Mouse (Mus musculus): ENCODE data around the gene Col5a1. TPM values are rescaled to one million over a fixed set of nuclear protein-coding genes. Genes with fewer than 3 reads are reported as not detected.
A peak's percentile ranks its signal among the peaks of the same experiment; 100 is the strongest.

Col5a1 gene
- polyA plus RNA-seq, 1 experiment from 2014 or later = 259 TPM

GRCm38 (mm10) chr2:27981621-27982535 is 95.7 kb downstream of the Col5a1 start:
- 79% methylated on average over 14 of the region's 14 CpGs for WGBS
- H3K9me3 ChIP-seq = no peaks in the 10 kb centered on the region
- H3K9ac ChIP-seq = no peak overlapping the region
- H3K4me3 ChIP-seq = no peak overlapping the region
- H3K27ac ChIP-seq = no peak overlapping the region
- no peak for ATAC-seq (ENCODE audit: insufficient number of reproducible peaks, low FRiP score, low TSS enrichment, low read depth)
- no peak overlapping the region for H3K4me2 ChIP-seq
- H3K27me3 ChIP-seq = no peaks in the 10 kb centered on the region
- H3K4me1 ChIP-seq = no peaks in the 10 kb centered on the region
- H3K36me3 ChIP-seq = peaks cover 93% of the 10 kb centered on the region

GRCm38 (mm10) chr2:27983093-27983492 is 96.9 kb downstream of the Col5a1 start:
- Histone ChIP-seq H3K9ac (no peak overlapping the region), H3K36me3 (peaks cover 92% of the 10 kb centered on the region)
- ATAC-seq (ENCODE audit: insufficient number of reproducible peaks, low FRiP score, low TSS enrichment, low read depth) = no peak

GRCm38 (mm10) chr2:27983884-27984283 is 97.7 kb downstream of the Col5a1 start:
- Histone ChIP-seq H3K36me3 (peaks cover 99% of the 10 kb centered on the region), H3K4me2 (no peak overlapping the region), H3K9me3 (no peaks in the 10 kb centered on the region), H3K27ac (no peak overlapping the region), H3K4me1 (no peaks in the 10 kb centered on the region), H3K4me3 (no peak overlapping the region), H3K9ac (no peak overlapping the region), H3K27me3 (no peaks in the 10 kb centered on the region)
- ATAC-seq (ENCODE audit: insufficient number of reproducible peaks, low FRiP score, low TSS enrichment, low read depth) = no peak
- WGBS = 58% methylated on average over 3 of the region's 3 CpGs

More at GRCm38 (mm10) chr2:27983093-27983492, 96.9 kb downstream of the Col5a1 start:
- no peak overlapping the region for H3K4me3 ChIP-seq
- H3K4me1 ChIP-seq = no peaks in the 10 kb centered on the region
- H3K27ac ChIP-seq = no peak overlapping the region
- no peaks in the 10 kb centered on the region for H3K27me3 ChIP-seq
- H3K9me3 ChIP-seq = no peaks in the 10 kb centered on the region
- H3K4me2 ChIP-seq = no peak overlapping the region

- Histone ChIP-seq H3K27ac (no peak overlapping the region), H3K36me3 (peaks cover 99% of the 10 kb centered on the region), H3K27me3 (no peaks in the 10 kb centered on the region), H3K4me2 (no peak overlapping the region), H3K4me3 (no peak overlapping the region), H3K9ac (no peak overlapping the region), H3K4me1 (no peaks in the 10 kb centered on the region), H3K9me3 (no peaks in the 10 kb centered on the region)
- ATAC-seq (ENCODE audit: insufficient number of reproducible peaks, low FRiP score, low TSS enrichment, low read depth) = no peak
- WGBS = 90% methylated on average over 4 of the region's 4 CpGs
These were observed 100.5 kb downstream of the Col5a1 start for GRCm38 (mm10) chr2:27986751-27987150.

- H3K4me2 ChIP-seq = no peak overlapping the region
- H3K27ac ChIP-seq = no peak overlapping the region
- WGBS = 84% methylated on average over 13 of the region's 13 CpGs
- H3K27me3 ChIP-seq = no peaks in the 10 kb centered on the region
- H3K36me3 ChIP-seq = peaks cover 92% of the 10 kb centered on the region
- no peaks in the 10 kb centered on the region for H3K4me1 ChIP-seq
- no peaks in the 10 kb centered on the region for H3K9me3 ChIP-seq
- no peak overlapping the region for H3K9ac ChIP-seq
- ATAC-seq (ENCODE audit: insufficient number of reproducible peaks, low FRiP score, low TSS enrichment, low read depth) = no peak
- no peak overlapping the region for H3K4me3 ChIP-seq
These were observed 104.4 kb downstream of the Col5a1 start for GRCm38 (mm10) chr2:27990430-27991211.

- H3K4me3 ChIP-seq = no peak overlapping the region
- H3K9me3 ChIP-seq = no peaks in the 10 kb centered on the region
- no peak for ATAC-seq (ENCODE audit: insufficient number of reproducible peaks, low FRiP score, low TSS enrichment, low read depth)
- no peak overlapping the region for H3K4me2 ChIP-seq
- H3K9ac ChIP-seq = no peak overlapping the region
- no peaks in the 10 kb centered on the region for H3K27me3 ChIP-seq
- H3K27ac ChIP-seq = no peak overlapping the region
- peaks cover 92% of the 10 kb centered on the region for H3K36me3 ChIP-seq
- H3K4me1 ChIP-seq = no peaks in the 10 kb centered on the region
- 73% methylated on average over 5 of the region's 5 CpGs for WGBS
These were observed 107.2 kb downstream of the Col5a1 start for GRCm38 (mm10) chr2:27993416-27993815.

GRCm38 (mm10) chr2:27999996-28000583 is 113.9 kb downstream of the Col5a1 start:
- H3K27ac ChIP-seq = no peak overlapping the region
- no peak overlapping the region for H3K4me2 ChIP-seq
- no peak overlapping the region for H3K9ac ChIP-seq
- no peak overlapping the region for H3K4me3 ChIP-seq
- H3K4me1 ChIP-seq = no peaks in the 10 kb centered on the region
- ATAC-seq (ENCODE audit: insufficient number of reproducible peaks, low FRiP score, low TSS enrichment, low read depth) = no peak
- H3K9me3 ChIP-seq = no peaks in the 10 kb centered on the region
- 87% methylated on average over 9 of the region's 9 CpGs for WGBS
- peaks cover 97% of the 10 kb centered on the region for H3K36me3 ChIP-seq
- no peaks in the 10 kb centered on the region for H3K27me3 ChIP-seq

GRCm38 (mm10) chr2:28000660-28001059 is 114.4 kb downstream of the Col5a1 start:
- H3K4me2 ChIP-seq = no peak overlapping the region
- no peak for ATAC-seq (ENCODE audit: insufficient number of reproducible peaks, low FRiP score, low TSS enrichment, low read depth)
- H3K4me3 ChIP-seq = no peak overlapping the region
- H3K36me3 ChIP-seq = peaks cover 99% of the 10 kb centered on the region
- no peaks in the 10 kb centered on the region for H3K4me1 ChIP-seq
- no peaks in the 10 kb centered on the region for H3K27me3 ChIP-seq
- no peaks in the 10 kb centered on the region for H3K9me3 ChIP-seq
- H3K27ac ChIP-seq = no peak overlapping the region
- H3K9ac ChIP-seq = no peak overlapping the region
- 68% methylated on average over 3 of the region's 3 CpGs for WGBS

- Histone ChIP-seq H3K4me2 (no peak overlapping the region), H3K27me3 (no peaks in the 10 kb centered on the region), H3K4me3 (no peak overlapping the region), H3K9ac (no peak overlapping the region), H3K36me3 (peaks cover 99% of the 10 kb centered on the region), H3K9me3 (no peaks in the 10 kb centered on the region), H3K27ac (no peak overlapping the region), H3K4me1 (no peaks in the 10 kb centered on the region)
- 80% methylated on average over 11 of the region's 11 CpGs for WGBS
- no peak for ATAC-seq (ENCODE audit: insufficient number of reproducible peaks, low FRiP score, low TSS enrichment, low read depth)
These were observed 115.0 kb downstream of the Col5a1 start for GRCm38 (mm10) chr2:28001206-28001605.

GRCm38 (mm10) chr2:28005187-28005586 is 119.0 kb downstream of the Col5a1 start:
- ATAC-seq (ENCODE audit: insufficient number of reproducible peaks, low FRiP score, low TSS enrichment, low read depth) = no peak
- H3K27me3 ChIP-seq = no peaks in the 10 kb centered on the region
- no peak overlapping the region for H3K4me2 ChIP-seq
- H3K4me1 ChIP-seq = peaks cover 14% of the 10 kb centered on the region
- no peak overlapping the region for H3K4me3 ChIP-seq
- H3K36me3 ChIP-seq = peaks cover 100% of the 10 kb centered on the region
- H3K9me3 ChIP-seq = no peaks in the 10 kb centered on the region
- peak overlapping the region; percentile 70 for H3K27ac ChIP-seq
- H3K9ac ChIP-seq = no peak overlapping the region
- 87% methylated on average over 4 of the region's 4 CpGs for WGBS

GRCm38 (mm10) chr2:28008261-28008660 is 122.0 kb downstream of the Col5a1 start:
- no peak for ATAC-seq (ENCODE audit: insufficient number of reproducible peaks, low FRiP score, low TSS enrichment, low read depth)
- Histone ChIP-seq H3K27ac (peak overlapping the region; percentile 69), H3K4me2 (no peak overlapping the region), H3K9me3 (no peaks in the 10 kb centered on the region), H3K36me3 (peaks cover 100% of the 10 kb centered on the region), H3K4me1 (peaks cover 14% of the 10 kb centered on the region), H3K27me3 (no peaks in the 10 kb centered on the region), H3K4me3 (no peak overlapping the region), H3K9ac (no peak overlapping the region)
- WGBS = 60% methylated on average over 4 of the region's 4 CpGs

- H3K4me3 ChIP-seq = no peak overlapping the region
- no peaks in the 10 kb centered on the region for H3K27me3 ChIP-seq
- H3K4me2 ChIP-seq = no peak overlapping the region
- no peak for ATAC-seq (ENCODE audit: insufficient number of reproducible peaks, low FRiP score, low TSS enrichment, low read depth)
- WGBS = 66% methylated on average over 3 of the region's 3 CpGs
- H3K9ac ChIP-seq = no peak overlapping the region
- H3K27ac ChIP-seq = 0 out of 2 replicates have a peak overlapping the region, but pooled peaks have one; percentile 61
- no peaks in the 10 kb centered on the region for H3K9me3 ChIP-seq
- H3K36me3 ChIP-seq = peaks cover 100% of the 10 kb centered on the region
- H3K4me1 ChIP-seq = peaks cover 11% of the 10 kb centered on the region
These were observed 126.1 kb downstream of the Col5a1 start for GRCm38 (mm10) chr2:28012367-28012766.

Measured in limb, embryonic 15.5 days (tissue).